Comparison of ENCODE assay signal across 8 mouse cellular contexts in the genomic region with DNA sequence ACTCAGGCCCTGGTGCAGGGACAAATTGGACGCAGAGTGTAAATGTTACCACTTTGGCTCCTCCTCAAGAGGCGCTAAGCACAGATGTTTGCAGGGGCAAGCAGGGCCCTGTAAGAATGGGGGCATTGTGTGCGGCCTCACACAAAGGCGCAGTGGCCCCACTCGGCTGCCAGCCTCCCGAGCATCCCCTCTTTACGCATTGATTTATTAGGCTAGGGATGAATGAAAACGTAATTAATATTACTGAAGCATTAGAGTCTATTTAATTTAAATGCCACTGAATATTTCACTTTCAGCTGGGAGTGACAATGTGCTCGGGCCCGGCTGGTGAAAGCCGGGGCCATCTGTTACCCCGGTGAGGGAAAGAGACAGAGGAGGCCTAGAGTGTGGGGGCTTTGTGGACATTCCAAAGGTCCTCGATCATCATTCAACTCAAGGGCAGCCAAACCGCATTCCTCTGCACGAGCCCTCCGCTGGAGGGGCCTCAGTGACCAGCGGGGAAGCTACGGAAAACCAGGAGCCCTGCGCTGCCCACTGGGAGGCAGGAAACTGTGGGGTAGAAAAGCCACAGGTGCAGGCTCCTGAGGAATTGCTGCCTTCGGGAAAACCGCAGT. TPM values are rescaled to one million over a fixed set of nuclear protein-coding genes. Genes with fewer than 3 reads are reported as not detected.
DNase-seq lines count a peak whose midpoint lies in the region; ATAC-seq lines count a peak whose summit lies in the region.

No protein-coding gene starts in this region.

- 0 out of 2 replicates have a peak overlapping the region, but pooled peaks have one; percentile 22 for H3K9ac ChIP-seq in heart, embryonic 11.5 days (ENCODE audit: low read depth, low read length)
- 0 out of 2 replicates have a peak overlapping the region, but pooled peaks have one; percentile 34 for H3K9ac ChIP-seq in limb, embryonic 12.5 days (replicated peaks)

- no peak overlapping the region for H3K27ac ChIP-seq in heart, embryonic 11.5 days (ENCODE audit: low read depth, low read length)
- no peak overlapping the region for H3K27ac ChIP-seq in limb, embryonic 12.5 days

- WGBS in heart, embryonic 11.5 days (ENCODE audit: insufficient replicate concordance): 12% methylated on average over 21 of the region's 21 CpGs
- 3% methylated on average over 21 of the region's 21 CpGs for WGBS in limb, embryonic 12.5 days

- peaks cover 4% of the 10 kb centered on the region; the same call in 1 of the 2 replicates for H3K4me1 ChIP-seq in heart, embryonic 11.5 days (ENCODE audit: control insufficient read depth, insufficient read depth, low read length)
- peaks cover 26% of the 10 kb centered on the region for H3K4me1 ChIP-seq in limb, embryonic 12.5 days (replicated peaks)

- H3K4me3 ChIP-seq in heart, embryonic 11.5 days (ENCODE audit: low read depth, low read length): peak overlapping the region; percentile 21
- no peak overlapping the region; the same call in 1 of the 2 replicates for H3K4me3 ChIP-seq in limb, embryonic 12.5 days (replicated peaks)

- H3K36me3 ChIP-seq in heart, embryonic 11.5 days (ENCODE audit: control insufficient read depth, insufficient read depth, low read length): no peaks in the 10 kb centered on the region
- no peaks in the 10 kb centered on the region for H3K36me3 ChIP-seq in limb, embryonic 12.5 days

- H3K9me3 ChIP-seq in heart, embryonic 11.5 days (replicated peaks; ENCODE audit: control insufficient read depth, low read length): no peaks in the 10 kb centered on the region
- H3K9me3 ChIP-seq in limb, embryonic 12.5 days: no peaks in the 10 kb centered on the region

- no peak for DNase-seq in heart, adult 8-10 months (ENCODE audit: low spot score)
- DNase-seq in right cerebral cortex, postnatal 4 days: peak; percentile 3
- DNase-seq in right cerebral cortex, postnatal 25 days: no peak
- DNase-seq in testis, postnatal 10 days (ENCODE audit: low spot score): no peak

- peaks cover 6% of the 10 kb centered on the region for H3K27me3 ChIP-seq in heart, embryonic 11.5 days (ENCODE audit: control insufficient read depth, insufficient read depth, low read length)
- peaks cover 23% of the 10 kb centered on the region for H3K27me3 ChIP-seq in limb, embryonic 12.5 days

- H3K4me2 ChIP-seq in heart, embryonic 11.5 days: peak overlapping the region; percentile 48
- peak overlapping the region; percentile 47 for H3K4me2 ChIP-seq in limb, embryonic 12.5 days

- ATAC-seq in heart, embryonic 11.5 days (replicated peaks; ENCODE audit: insufficient number of reproducible peaks, low FRiP score, low TSS enrichment): peak; percentile 35; the same call in 1 of the 2 replicates
- ATAC-seq in limb, embryonic 12.5 days (ENCODE audit: insufficient number of reproducible peaks, insufficient read depth, low FRiP score, low TSS enrichment, low read depth): peak; percentile 63; the same call in 1 of the 2 replicates
- ATAC-seq in inflammation-experienced regulatory T-cells, adult 6 months: no peak
- no peak for ATAC-seq in megakaryocyte, adult 5-6 weeks (ENCODE audit: poor library complexity, severe bottlenecking)

RNA-seq across cellular contexts. Expression of a gene that starts 56.5 kb away (rescaled TPM):
- polyA plus RNA-seq in heart, embryonic 11.5 days (2014; fragmentation: Nextera tagmentation; extraction: Ambion mirVana): 0.37 and 0.82 TPM in 2 replicates
- not detected for total RNA-seq in heart, adult 8-10 months (2022)
- polyA plus RNA-seq in limb, embryonic 12.5 days (2016; fragmentation: Nextera tagmentation; extraction: Ambion mirVana): 0.49 TPM in 1 of 2 replicates, not detected in the other
- under 1 TPM in 2 of 3 experiments, not detected in 1; 0.20 to 0.67 TPM for polyA plus RNA-seq in inflammation-experienced regulatory T-cells, adult 6 months (2017; shearing (Covaris generic))
- total RNA-seq in megakaryocyte, adult 5-6 weeks (2015): not detected in 2 replicates
- total RNA-seq in megakaryocyte, adult 5-6 weeks (2017): not detected in 2 replicates

Comparison
In these comparisons a context has a peak if more than half of its experiments do, and no peak if none do; other contexts are left out.
1. ATAC-seq: peak in heart, embryonic 11.5 days (single experiment) and limb, embryonic 12.5 days (single experiment); none in inflammation-experienced regulatory T-cells, adult 6 months (single experiment) and megakaryocyte, adult 5-6 weeks (single experiment).